Mouse (Mus musculus) myocyte (in vitro differentiated cells): ENCODE data around the gene Olfr1371.

ENCODE experiments used
- CEBPB ChIP-seq: IDR thresholded peaks from 2 replicates; pipeline ENCODE4 v1.6.1; 2011; ENCODE audit warnings: mild to moderate bottlenecking, moderate library complexity; ENCODE audit not compliant: poor library complexity, insufficient read depth, severe bottlenecking
- E2F4 ChIP-seq: IDR thresholded peaks from one replicate; pipeline ENCODE4 v1.6.1; 2011; ENCODE audit warnings: mild to moderate bottlenecking, control low read depth, moderate library complexity; ENCODE audit not compliant: insufficient read depth
- MYOG ChIP-seq, 3 experiments: IDR thresholded peaks; one replicate each; pipeline ENCODE4 v1.6.1; 2011; ENCODE audit warnings: control low read depth in 2 of 3, low read depth in 2 of 3, mild to moderate bottlenecking in 2 of 3; ENCODE audit not compliant: insufficient read length in 2 of 3, control insufficient read depth in 1 of 3, insufficient read depth in 1 of 3
- POLR2A ChIP-seq: IDR thresholded peaks from one replicate; pipeline ENCODE4 v1.6.1; 2011; ENCODE audit warnings: low read depth, mild to moderate bottlenecking, control low read depth, moderate library complexity; ENCODE audit not compliant: insufficient read length
- POLR2AphosphoS2 ChIP-seq: IDR thresholded peaks from one replicate; pipeline ENCODE4 v1.6.1; 2011; ENCODE audit warnings: low read depth, control low read depth; ENCODE audit not compliant: insufficient read length
- REST ChIP-seq: IDR thresholded peaks from one replicate; pipeline ENCODE4 v1.6.1; 2011; ENCODE audit warnings: mild to moderate bottlenecking, control low read depth, moderate library complexity; ENCODE audit not compliant: insufficient read depth, insufficient read length
- TCF12 ChIP-seq: IDR thresholded peaks from one replicate; pipeline ENCODE4 v1.6.1; 2011; ENCODE audit warnings: mild to moderate bottlenecking, control low read depth; ENCODE audit not compliant: poor library complexity, insufficient read depth, severe bottlenecking
- USF1 ChIP-seq: IDR thresholded peaks from one replicate; pipeline ENCODE4 v1.6.1; 2011; ENCODE audit warnings: low read depth, mild to moderate bottlenecking, control low read depth, moderate library complexity

GRCm38 (mm10) chr11:52230694-52231093 is 16.9 kb upstream of the Olfr1371 start:
- TF ChIP-seq REST, result no peak
- TF ChIP-seq POLR2A, result no peak
- no peak for TF ChIP-seq USF1
- no peak for TF ChIP-seq TCF12
- TF ChIP-seq POLR2AphosphoS2, result no peak
- TF ChIP-seq MYOG (IDR thresholded peaks at IDR 0.05; ENCODE audit: control insufficient read depth in 1 of 3, insufficient read depth in 1 of 3, insufficient read length in 2 of 3, low read depth in 2 of 3), result no peak
- no peak for TF ChIP-seq CEBPB
- no peak for TF ChIP-seq E2F4
